Mouse (Mus musculus) myocyte (in vitro differentiated cells): ENCODE results near the gene Dmd. TPM values are rescaled to one million over a fixed set of nuclear protein-coding genes. Genes with fewer than 3 reads are reported as not detected.
"Not testable (repeated sequence)": the region's sequence is repeated elsewhere in the genome, so short reads cannot be mapped to it uniquely, and the experiment has no call there.

Experiments
- H3K27me3 ChIP-seq: one replicate; pipeline ENCODE4 v1.6.1; 2011; ENCODE audit not compliant: control insufficient read depth, insufficient read depth, insufficient read length
- H3K36me3 ChIP-seq: one replicate; pipeline ENCODE4 v1.6.1; 2011; ENCODE audit not compliant: control insufficient read depth, insufficient read depth
- H3K4me2 ChIP-seq: one replicate; pipeline ENCODE4 v1.6.1; 2011; ENCODE audit warnings: low read depth, control low read depth
- H3K4me3 ChIP-seq: one replicate; pipeline ENCODE4 v1.5.1; 2011; ENCODE audit warnings: mild to moderate bottlenecking, control low read depth, moderate library complexity
- H3K79me2 ChIP-seq: one replicate; pipeline ENCODE4 v1.6.1; 2011; ENCODE audit not compliant: control insufficient read depth, insufficient read depth
- H3ac ChIP-seq: one replicate; pipeline ENCODE4 v1.6.1; 2011; ENCODE audit not compliant: control insufficient read depth, insufficient read length
- CEBPB ChIP-seq: IDR thresholded peaks from 2 replicates; pipeline ENCODE4 v1.6.1; 2011; ENCODE audit warnings: mild to moderate bottlenecking, moderate library complexity; ENCODE audit not compliant: poor library complexity, insufficient read depth, severe bottlenecking
- E2F4 ChIP-seq: IDR thresholded peaks from one replicate; pipeline ENCODE4 v1.6.1; 2011; ENCODE audit warnings: mild to moderate bottlenecking, control low read depth, moderate library complexity; ENCODE audit not compliant: insufficient read depth
- MAX ChIP-seq: IDR thresholded peaks from one replicate; pipeline ENCODE4 v1.6.1; 2011; ENCODE audit warnings: low read depth, mild to moderate bottlenecking, control low read depth
- MYOD1 ChIP-seq, 3 experiments: IDR thresholded peaks; one replicate each; pipeline ENCODE4 v1.6.1; 2011; ENCODE audit warnings: control low read depth in 2 of 3, low read depth in 2 of 3, mild to moderate bottlenecking in 2 of 3, moderate library complexity in 1 of 3; ENCODE audit not compliant: insufficient read length in 2 of 3, control insufficient read depth in 1 of 3
- MYOG ChIP-seq, 3 experiments: IDR thresholded peaks; one replicate each; pipeline ENCODE4 v1.6.1; 2011; ENCODE audit warnings: control low read depth in 2 of 3, low read depth in 2 of 3, mild to moderate bottlenecking in 2 of 3; ENCODE audit not compliant: insufficient read length in 2 of 3, control insufficient read depth in 1 of 3, insufficient read depth in 1 of 3
- POLR2A ChIP-seq: IDR thresholded peaks from one replicate; pipeline ENCODE4 v1.6.1; 2011; ENCODE audit warnings: low read depth, mild to moderate bottlenecking, control low read depth, moderate library complexity; ENCODE audit not compliant: insufficient read length
- POLR2AphosphoS2 ChIP-seq: IDR thresholded peaks from one replicate; pipeline ENCODE4 v1.6.1; 2011; ENCODE audit warnings: low read depth, control low read depth; ENCODE audit not compliant: insufficient read length
- REST ChIP-seq: IDR thresholded peaks from one replicate; pipeline ENCODE4 v1.6.1; 2011; ENCODE audit warnings: mild to moderate bottlenecking, control low read depth, moderate library complexity; ENCODE audit not compliant: insufficient read depth, insufficient read length
- SRF ChIP-seq: IDR thresholded peaks from one replicate; pipeline ENCODE4 v1.6.1; 2011; ENCODE audit warnings: low read depth; ENCODE audit not compliant: control insufficient read depth, insufficient read length
- TCF12 ChIP-seq: IDR thresholded peaks from one replicate; pipeline ENCODE4 v1.6.1; 2011; ENCODE audit warnings: mild to moderate bottlenecking, control low read depth; ENCODE audit not compliant: poor library complexity, insufficient read depth, severe bottlenecking
- TCF3 ChIP-seq: IDR thresholded peaks from one replicate; pipeline ENCODE4 v1.6.1; 2011; ENCODE audit warnings: low read depth, control low read depth; ENCODE audit not compliant: insufficient read length
- USF1 ChIP-seq: IDR thresholded peaks from one replicate; pipeline ENCODE4 v1.6.1; 2011; ENCODE audit warnings: low read depth, mild to moderate bottlenecking, control low read depth, moderate library complexity
- polyA plus RNA-seq: library from polyadenylated mRNA; unstranded; fragments of >200 nt; fragmentation: generic; extraction: Trizol; gene quantifications from one replicate; pipeline ENCODE4 v1.2.1, GENCODE M21; 2012; ENCODE audit warnings: missing spikeins

Dmd gene
- polyA plus RNA-seq, 1 experiment: 0.18 TPM

- Histone ChIP-seq H3ac (no peak overlapping the region), H3K27me3 (no peaks in the 10 kb centered on the region), H3K79me2 (no peaks in the 10 kb centered on the region), H3K36me3 (no peaks in the 10 kb centered on the region), H3K4me2 (no peak overlapping the region), H3K4me3 (no peak overlapping the region)
- TF ChIP-seq MYOD1 (IDR thresholded peaks at IDR 0.05; ENCODE audit: control insufficient read depth in 1 of 3, insufficient read length in 2 of 3, low read depth in 2 of 3): no peak
- no peak for TF ChIP-seq MAX
- TF ChIP-seq CEBPB: no peak
- no peak for TF ChIP-seq POLR2AphosphoS2
- TF ChIP-seq REST: no peak
- TF ChIP-seq E2F4: no peak
- TF ChIP-seq USF1: no peak
- no peak for TF ChIP-seq SRF
- TF ChIP-seq MYOG (IDR thresholded peaks at IDR 0.05; ENCODE audit: control insufficient read depth in 1 of 3, insufficient read depth in 1 of 3, insufficient read length in 2 of 3, low read depth in 2 of 3): no peak
- no peak for TF ChIP-seq TCF12
- no peak for TF ChIP-seq POLR2A
- TF ChIP-seq TCF3: no peak
Observed at GRCm38 (mm10) chrX:83686547-83686946, 737.9 kb downstream of the Dmd start.

GRCm38 (mm10) chrX:83740533-83740932, 791.9 kb downstream of the Dmd start:
- H3K4me2 ChIP-seq: no peak overlapping the region
- H3K79me2 ChIP-seq: no peaks in the 10 kb centered on the region
- no peaks in the 10 kb centered on the region for H3K36me3 ChIP-seq
- TF ChIP-seq USF1: no peak
- no peak for TF ChIP-seq POLR2A
- TF ChIP-seq MAX: no peak
- no peak for TF ChIP-seq TCF12
- no peak for TF ChIP-seq MYOD1 (IDR thresholded peaks at IDR 0.05; ENCODE audit: control insufficient read depth in 1 of 3, insufficient read length in 2 of 3, low read depth in 2 of 3)
- no peak for TF ChIP-seq SRF
- no peak for TF ChIP-seq REST
- H3K4me3 ChIP-seq: no peak overlapping the region
- H3K27me3 ChIP-seq: no peaks in the 10 kb centered on the region
- no peak overlapping the region for H3ac ChIP-seq

GRCm38 (mm10) chrX:83746301-83747008, 797.8 kb downstream of the Dmd start:
- H3K27me3 ChIP-seq: no peaks in the 10 kb centered on the region
- H3K36me3 ChIP-seq: no peaks in the 10 kb centered on the region
- H3K4me3 ChIP-seq: no peak overlapping the region
- TF ChIP-seq TCF12 (no peak), MYOG (IDR thresholded peaks at IDR 0.05; ENCODE audit: control insufficient read depth in 1 of 3, insufficient read depth in 1 of 3, insufficient read length in 2 of 3, low read depth in 2 of 3) (no peak), MAX (no peak), REST (no peak), E2F4 (no peak), MYOD1 (IDR thresholded peaks at IDR 0.05; ENCODE audit: control insufficient read depth in 1 of 3, insufficient read length in 2 of 3, low read depth in 2 of 3) (no peak), POLR2AphosphoS2 (no peak), TCF3 (no peak), SRF (no peak)
- no peak overlapping the region for H3K4me2 ChIP-seq
- H3K79me2 ChIP-seq: no peaks in the 10 kb centered on the region
- H3ac ChIP-seq: no peak overlapping the region

GRCm38 (mm10) chrX:83787406-83787805, 838.7 kb downstream of the Dmd start:
- no peak for TF ChIP-seq SRF
- no peak for TF ChIP-seq E2F4
- no peak for TF ChIP-seq POLR2A
- no peak for TF ChIP-seq MYOG (IDR thresholded peaks at IDR 0.05; ENCODE audit: control insufficient read depth in 1 of 3, insufficient read depth in 1 of 3, insufficient read length in 2 of 3, low read depth in 2 of 3)
- TF ChIP-seq POLR2AphosphoS2: no peak
- no peak for TF ChIP-seq CEBPB
- TF ChIP-seq MYOD1 (IDR thresholded peaks at IDR 0.05; ENCODE audit: control insufficient read depth in 1 of 3, insufficient read length in 2 of 3, low read depth in 2 of 3): no peak
- no peak for TF ChIP-seq REST
- no peak for TF ChIP-seq TCF3
- no peak for TF ChIP-seq MAX
- no peak for TF ChIP-seq TCF12
- TF ChIP-seq USF1: no peak
- no peaks in the 10 kb centered on the region for H3K27me3 ChIP-seq

GRCm38 (mm10) chrX:83867469-83867868, 918.8 kb downstream of the Dmd start:
- not testable (repeated sequence) for H3K27me3 ChIP-seq, H3K36me3 ChIP-seq, H3K4me3 ChIP-seq, H3K79me2 ChIP-seq, H3K4me2 ChIP-seq, H3ac ChIP-seq

More at GRCm38 (mm10) chrX:83787406-83787805, 838.7 kb downstream of the Dmd start:
- H3K79me2 ChIP-seq: no peaks in the 10 kb centered on the region
- no peak overlapping the region for H3K4me2 ChIP-seq
- H3K36me3 ChIP-seq: no peaks in the 10 kb centered on the region
- H3K4me3 ChIP-seq: no peak overlapping the region
- no peak overlapping the region for H3ac ChIP-seq

- H3K36me3 ChIP-seq, H3K4me3 ChIP-seq, H3K4me2 ChIP-seq, H3K79me2 ChIP-seq, H3ac ChIP-seq, H3K27me3 ChIP-seq: not testable (repeated sequence)
Observed at GRCm38 (mm10) chrX:83875389-83875788, 926.7 kb downstream of the Dmd start.
